Mouse (Mus musculus): Measurements from ENCODE around the gene Rorc. TPM values are rescaled to one million over a fixed set of nuclear protein-coding genes. Genes with fewer than 3 reads are reported as not detected.

Rorc gene
- polyA plus RNA-seq, 1 experiment from 2014 or later: 4.7 TPM

DNA sequence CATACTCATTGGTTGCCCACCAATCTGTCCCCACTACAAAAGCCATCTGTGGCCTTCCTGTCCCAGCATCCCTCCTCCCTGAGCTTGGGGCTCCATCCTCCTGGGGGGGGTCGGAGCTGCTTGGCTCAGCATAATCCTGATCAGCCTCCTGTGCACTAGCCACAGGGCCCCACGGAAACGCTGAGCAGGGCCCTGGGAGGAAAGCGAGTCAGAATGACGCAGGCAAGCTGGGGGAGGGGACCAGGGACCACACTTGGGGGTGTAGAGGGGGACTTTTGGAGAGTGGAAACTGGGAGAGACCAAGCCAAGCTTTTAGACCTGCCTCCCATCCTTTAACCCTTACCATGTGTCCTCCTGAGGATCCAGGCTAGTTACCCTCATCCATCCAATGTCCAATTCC is 3.3 kb downstream of the Rorc start:
- WGBS: 53% methylated on average over 5 of the region's 5 CpGs
- TF ChIP-seq CTCF (IDR thresholded peaks at IDR 0.05; ENCODE audit: low read depth): no peak

DNA sequence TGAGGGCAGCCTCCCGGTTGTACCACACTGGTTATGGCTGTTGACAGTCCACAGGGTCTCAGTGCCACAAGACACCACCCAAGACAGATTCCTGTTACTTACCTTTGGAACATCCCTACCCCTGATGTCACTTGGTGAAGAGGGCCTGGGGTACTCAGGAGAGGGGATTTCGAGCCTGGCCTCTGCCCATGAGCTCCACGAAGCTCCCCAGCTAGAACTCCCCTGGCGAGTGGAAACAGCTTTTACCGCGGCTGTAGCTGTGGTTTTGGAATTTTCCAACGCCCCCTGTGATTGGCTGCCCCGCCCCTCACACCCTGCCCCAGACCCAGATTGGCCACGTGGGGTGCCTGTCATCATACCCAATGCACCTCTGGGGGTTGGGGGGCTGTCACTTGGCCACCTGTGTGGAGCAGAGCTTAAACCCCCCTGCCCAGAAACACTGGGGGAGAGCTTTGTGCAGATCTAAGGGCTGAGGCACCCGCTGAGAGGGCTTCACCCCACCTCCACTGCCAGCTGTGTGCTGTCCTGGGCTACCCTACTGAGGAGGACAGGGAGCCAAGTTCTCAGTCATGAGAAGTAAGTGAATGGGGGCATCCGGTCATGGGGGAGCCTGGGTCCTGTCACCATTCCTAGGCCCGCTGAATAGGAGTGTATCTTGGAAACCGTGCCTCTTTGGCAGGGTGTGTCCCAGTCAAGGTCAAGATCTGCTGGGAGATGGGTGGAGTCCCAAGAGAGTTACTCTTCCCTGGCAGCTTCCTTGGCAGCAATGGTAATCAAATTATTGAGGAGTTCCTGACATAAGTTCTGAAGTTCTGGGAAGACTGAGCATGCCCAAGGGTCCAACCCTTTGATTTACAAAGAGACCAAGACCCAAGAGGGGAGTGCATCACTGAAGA is 4.7 kb downstream of the Rorc start:
- H3K4me1 ChIP-seq (ENCODE audit: insufficient read depth): no peaks in the 10 kb centered on the region
- H3K4me2 ChIP-seq: no peak overlapping the region
- TF ChIP-seq CTCF (IDR thresholded peaks at IDR 0.05; ENCODE audit: low read depth): no peak
- DNase-seq: no peak
- no peaks in the 10 kb centered on the region for H3K9me3 ChIP-seq (ENCODE audit: low read depth, low read length)
- H3K36me3 ChIP-seq (ENCODE audit: insufficient read depth): no peaks in the 10 kb centered on the region
- H3K27ac ChIP-seq (ENCODE audit: low read depth): no peak overlapping the region
- 10% methylated on average over 13 of the region's 13 CpGs for WGBS
- H3K9ac ChIP-seq: no peak overlapping the region
- no peak overlapping the region for H3K4me3 ChIP-seq (ENCODE audit: low read depth, low read length)
- no peak for ATAC-seq (ENCODE audit: insufficient read depth)
- H3K27me3 ChIP-seq (ENCODE audit: insufficient read depth, low read length): no peaks in the 10 kb centered on the region

More for the DNA sequence above, 3.3 kb downstream of the Rorc start:
- H3K27me3 ChIP-seq (ENCODE audit: insufficient read depth, low read length): no peaks in the 10 kb centered on the region
- DNase-seq: no peak
- no peak overlapping the region for H3K27ac ChIP-seq (ENCODE audit: low read depth)
- no peaks in the 10 kb centered on the region for H3K4me1 ChIP-seq (ENCODE audit: insufficient read depth)
- H3K36me3 ChIP-seq (ENCODE audit: insufficient read depth): no peaks in the 10 kb centered on the region
- ATAC-seq (ENCODE audit: insufficient read depth): no peak
- no peak overlapping the region for H3K4me2 ChIP-seq
- no peak overlapping the region for H3K4me3 ChIP-seq (ENCODE audit: low read depth, low read length)
- no peaks in the 10 kb centered on the region for H3K9me3 ChIP-seq (ENCODE audit: low read depth, low read length)
- no peak overlapping the region for H3K9ac ChIP-seq

DNA sequence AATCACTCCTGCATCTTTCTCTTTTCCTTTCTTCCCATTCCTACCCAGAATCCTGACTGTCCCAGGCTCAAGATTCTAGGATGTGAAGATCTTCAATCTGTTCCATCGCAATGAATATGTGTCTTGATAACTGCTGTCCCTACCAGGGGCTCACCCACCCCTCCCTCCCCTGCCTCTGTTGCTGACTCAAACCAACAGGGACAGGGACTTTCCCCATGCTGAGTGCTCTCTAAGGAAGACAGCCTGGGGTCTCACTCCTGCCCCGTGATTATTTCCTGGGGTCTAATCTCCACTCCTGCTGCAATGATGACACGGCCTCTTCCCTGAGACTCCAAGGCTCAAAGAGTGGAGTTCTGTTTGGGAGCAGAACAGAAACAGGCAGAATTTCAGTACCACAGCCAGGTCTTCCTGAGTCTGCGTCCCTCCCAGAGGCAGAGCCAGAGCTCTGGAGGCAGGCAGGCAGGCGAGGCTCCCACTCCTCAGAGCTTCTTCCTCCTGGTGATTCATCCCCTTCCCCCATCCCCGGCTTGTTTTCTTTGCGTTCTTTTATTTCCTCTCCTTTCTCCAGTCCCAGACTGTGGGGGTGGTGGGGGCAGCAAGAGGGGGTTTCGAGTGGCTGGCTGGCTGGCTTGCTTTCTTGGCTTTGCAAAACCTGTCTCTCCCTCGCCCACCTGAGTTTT is 7.4 kb downstream of the Rorc start:
- no peak for ATAC-seq (ENCODE audit: insufficient read depth)
- WGBS: 14% methylated on average over 9 of the region's 9 CpGs
- no peak for DNase-seq
- no peak for TF ChIP-seq CTCF (IDR thresholded peaks at IDR 0.05; ENCODE audit: low read depth)
- H3K4me1 ChIP-seq (ENCODE audit: insufficient read depth): no peaks in the 10 kb centered on the region
- H3K9ac ChIP-seq: no peak overlapping the region
- no peak overlapping the region for H3K4me2 ChIP-seq
- no peak overlapping the region for H3K27ac ChIP-seq (ENCODE audit: low read depth)
- H3K27me3 ChIP-seq (ENCODE audit: insufficient read depth, low read length): no peaks in the 10 kb centered on the region
- H3K36me3 ChIP-seq (ENCODE audit: insufficient read depth): no peaks in the 10 kb centered on the region
- H3K4me3 ChIP-seq (ENCODE audit: low read depth, low read length): no peak overlapping the region
- no peaks in the 10 kb centered on the region for H3K9me3 ChIP-seq (ENCODE audit: low read depth, low read length)

DNA sequence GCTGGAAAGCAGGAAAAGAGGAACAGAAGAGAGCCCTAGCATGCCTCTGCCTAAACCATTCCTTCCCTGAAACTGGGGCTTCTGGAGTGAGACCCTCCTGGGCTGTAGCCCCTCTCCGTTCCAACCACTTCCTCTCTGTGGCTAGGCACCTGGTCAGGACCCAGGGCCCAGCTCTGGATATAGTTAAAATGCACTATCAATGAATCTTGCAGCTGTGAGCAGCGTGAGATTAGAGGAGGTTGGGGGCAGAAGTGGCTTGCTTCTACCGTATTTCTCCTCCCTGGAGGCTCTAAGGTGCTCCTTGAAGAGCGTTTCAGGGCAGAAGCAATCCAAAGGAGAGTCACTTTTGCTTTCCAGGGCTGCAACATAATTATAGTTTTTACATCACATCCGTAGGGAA is 9.7 kb downstream of the Rorc start:
- Histone ChIP-seq H3K9ac (no peak overlapping the region), H3K4me1 (ENCODE audit: insufficient read depth) (no peaks in the 10 kb centered on the region), H3K27me3 (ENCODE audit: insufficient read depth, low read length) (no peaks in the 10 kb centered on the region), H3K27ac (ENCODE audit: low read depth) (no peak overlapping the region), H3K4me3 (ENCODE audit: low read depth, low read length) (no peak overlapping the region), H3K9me3 (ENCODE audit: low read depth, low read length) (no peaks in the 10 kb centered on the region), H3K4me2 (no peak overlapping the region), H3K36me3 (ENCODE audit: insufficient read depth) (no peaks in the 10 kb centered on the region)
- DNase-seq (no peak), ATAC-seq (ENCODE audit: insufficient read depth) (no peak)
- 71% methylated on average over 5 of the region's 5 CpGs for WGBS
- no peak for TF ChIP-seq CTCF (IDR thresholded peaks at IDR 0.05; ENCODE audit: low read depth)

DNA sequence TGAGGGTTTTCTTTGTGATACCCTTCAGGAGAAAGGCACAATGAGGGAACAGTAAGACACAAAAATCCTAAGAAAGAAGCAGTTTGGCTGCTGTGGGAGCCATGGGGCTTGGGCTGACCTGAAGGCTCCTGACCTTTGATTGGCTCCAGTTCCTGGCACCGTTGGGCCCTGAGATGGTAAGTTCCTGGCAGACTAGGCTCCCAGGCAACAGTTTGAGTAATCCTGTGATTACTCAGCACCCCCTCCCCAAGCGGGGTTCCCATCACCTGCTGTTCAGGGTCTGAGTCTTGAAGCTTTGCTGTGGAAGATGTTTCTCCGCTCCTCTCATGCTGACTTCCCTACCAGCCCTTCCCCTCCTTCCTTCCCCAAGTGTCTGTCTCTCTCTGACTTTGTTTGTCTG is 10.9 kb downstream of the Rorc start:
- Histone ChIP-seq H3K36me3 (ENCODE audit: insufficient read depth) (no peaks in the 10 kb centered on the region), H3K27ac (ENCODE audit: low read depth) (no peak overlapping the region), H3K4me2 (no peak overlapping the region), H3K9ac (no peak overlapping the region), H3K9me3 (ENCODE audit: low read depth, low read length) (no peaks in the 10 kb centered on the region), H3K27me3 (ENCODE audit: insufficient read depth, low read length) (no peaks in the 10 kb centered on the region), H3K4me1 (ENCODE audit: insufficient read depth) (no peaks in the 10 kb centered on the region), H3K4me3 (ENCODE audit: low read depth, low read length) (no peak overlapping the region)
- TF ChIP-seq CTCF (IDR thresholded peaks at IDR 0.05; ENCODE audit: low read depth): no peak
- DNase-seq: no peak
- WGBS: 67% methylated on average over 3 of the region's 3 CpGs
- ATAC-seq (ENCODE audit: insufficient read depth): no peak

DNA sequence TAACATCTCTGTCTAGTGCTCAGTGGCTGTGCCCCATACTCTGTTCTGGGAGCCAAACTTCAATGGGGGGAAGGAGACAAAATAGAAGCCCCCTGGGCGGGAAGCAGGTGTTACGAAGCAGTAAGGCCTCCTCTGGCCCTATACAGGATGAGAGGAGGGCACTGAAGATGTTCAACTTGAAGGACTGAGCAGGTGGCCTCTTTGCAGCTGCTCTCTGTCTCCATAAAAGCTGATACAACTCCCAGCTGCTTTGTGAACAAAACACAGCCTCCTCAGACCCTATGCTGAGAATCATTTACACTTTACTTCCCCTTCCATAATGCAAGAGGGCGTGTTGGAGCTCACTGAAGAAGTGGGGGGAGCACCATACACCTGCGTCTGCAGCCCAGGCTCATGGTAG is 14.1 kb downstream of the Rorc start:
- Histone ChIP-seq H3K27ac (ENCODE audit: low read depth) (no peak overlapping the region), H3K4me1 (ENCODE audit: insufficient read depth) (no peaks in the 10 kb centered on the region), H3K9me3 (ENCODE audit: low read depth, low read length) (no peaks in the 10 kb centered on the region), H3K27me3 (ENCODE audit: insufficient read depth, low read length) (no peaks in the 10 kb centered on the region), H3K4me2 (no peak overlapping the region), H3K4me3 (ENCODE audit: low read depth, low read length) (no peak overlapping the region), H3K36me3 (ENCODE audit: insufficient read depth) (no peaks in the 10 kb centered on the region), H3K9ac (no peak overlapping the region)
- WGBS: 58% methylated on average over 4 of the region's 4 CpGs
- no peak for ATAC-seq (ENCODE audit: insufficient read depth)
- DNase-seq: no peak
- TF ChIP-seq CTCF (IDR thresholded peaks at IDR 0.05; ENCODE audit: low read depth): no peak

DNA sequence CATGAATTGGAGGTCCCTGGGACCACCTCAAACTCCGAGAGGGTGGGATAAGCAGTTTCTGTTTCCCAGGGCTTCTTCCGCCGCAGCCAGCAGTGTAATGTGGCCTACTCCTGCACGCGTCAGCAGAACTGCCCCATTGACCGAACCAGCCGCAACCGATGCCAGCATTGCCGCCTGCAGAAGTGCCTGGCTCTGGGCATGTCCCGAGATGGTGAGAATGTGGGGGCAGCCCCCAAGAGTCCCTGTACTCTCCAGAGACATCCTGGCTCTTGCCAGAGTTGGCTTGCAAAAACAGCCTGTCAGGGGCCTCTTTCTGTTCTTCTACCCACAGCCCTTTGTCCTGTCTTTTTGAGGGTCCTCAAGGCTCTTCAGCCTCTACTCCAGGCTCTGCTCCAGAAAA is 14.8 kb downstream of the Rorc start:
- Histone ChIP-seq H3K9me3 (ENCODE audit: low read depth, low read length) (no peaks in the 10 kb centered on the region), H3K27me3 (ENCODE audit: insufficient read depth, low read length) (no peaks in the 10 kb centered on the region), H3K36me3 (ENCODE audit: insufficient read depth) (no peaks in the 10 kb centered on the region), H3K9ac (no peak overlapping the region), H3K4me1 (ENCODE audit: insufficient read depth) (no peaks in the 10 kb centered on the region), H3K4me2 (no peak overlapping the region), H3K4me3 (ENCODE audit: low read depth, low read length) (no peak overlapping the region), H3K27ac (ENCODE audit: low read depth) (no peak overlapping the region)
- ATAC-seq (ENCODE audit: insufficient read depth): no peak
- TF ChIP-seq CTCF (IDR thresholded peaks at IDR 0.05; ENCODE audit: low read depth): no peak
- no peak for DNase-seq
- WGBS: 85% methylated on average over 10 of the region's 10 CpGs

All from lung, embryonic 14.5 days (tissue).